Mouse (Mus musculus): Measurements from ENCODE around the gene Tmem270. TPM values are rescaled to one million over a fixed set of nuclear protein-coding genes. Genes with fewer than 3 reads are reported as not detected.
A peak's percentile ranks its signal among the peaks of the same experiment; 100 is the strongest.

The Tmem270 gene
- polyA plus RNA-seq, 1 experiment from 2014 or later = not detected

GRCm38 (mm10) chr5:134933281-134933680, 26.7 kb upstream of the Tmem270 start:
- Histone ChIP-seq H3K4me1 (replicated peaks; ENCODE audit: control insufficient read depth, insufficient read depth, low read length) (no peaks in the 10 kb centered on the region), H3K9me3 (ENCODE audit: control insufficient read depth, low read length) (no peaks in the 10 kb centered on the region), H3K9ac (ENCODE audit: low read length) (no peak overlapping the region), H3K4me3 (ENCODE audit: low read depth, low read length) (no peak overlapping the region), H3K27me3 (ENCODE audit: control insufficient read depth, insufficient read depth, low read length) (no peaks in the 10 kb centered on the region), H3K4me2 (ENCODE audit: low read depth, low read length, severe bottlenecking) (no peak overlapping the region), H3K36me3 (ENCODE audit: control insufficient read depth, insufficient read depth, low read length) (no peaks in the 10 kb centered on the region), H3K27ac (ENCODE audit: low read depth, low read length) (no peak overlapping the region)
- WGBS = 95% methylated on average over 8 of the region's 8 CpGs
- ATAC-seq (replicated peaks; ENCODE audit: low FRiP score) = no peak
- no peak for DNase-seq (ENCODE audit: low spot score)

DNA sequence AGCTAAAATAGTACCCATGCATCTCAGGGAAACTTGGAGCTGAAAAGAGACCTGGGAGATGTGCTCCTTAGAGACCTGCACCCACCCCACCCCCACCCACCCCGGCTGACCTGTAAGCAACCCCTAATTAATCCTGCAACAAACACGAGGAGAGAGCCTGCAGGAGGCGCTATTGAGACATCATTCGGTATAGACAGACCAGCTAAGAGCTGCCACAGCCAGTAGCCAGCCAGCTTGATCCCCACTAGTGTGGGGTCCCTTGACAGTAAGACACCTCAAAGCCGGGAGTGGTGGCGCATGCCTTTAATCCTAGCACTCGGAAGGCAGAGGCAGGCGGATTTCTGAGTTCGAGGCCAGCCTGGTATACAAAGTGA, 26.4 kb upstream of the Tmem270 start:
- Histone ChIP-seq H3K27me3 (ENCODE audit: control insufficient read depth, insufficient read depth, low read length) (no peaks in the 10 kb centered on the region), H3K4me2 (ENCODE audit: low read depth, low read length, severe bottlenecking) (peak overlapping the region; percentile 71), H3K4me1 (replicated peaks; ENCODE audit: control insufficient read depth, insufficient read depth, low read length) (no peaks in the 10 kb centered on the region), H3K4me3 (ENCODE audit: low read depth, low read length) (peak overlapping the region; percentile 48), H3K27ac (ENCODE audit: low read depth, low read length) (no peak overlapping the region), H3K9me3 (ENCODE audit: control insufficient read depth, low read length) (no peaks in the 10 kb centered on the region), H3K9ac (ENCODE audit: low read length) (peak overlapping the region; percentile 50), H3K36me3 (ENCODE audit: control insufficient read depth, insufficient read depth, low read length) (no peaks in the 10 kb centered on the region)
- 53% methylated on average over 9 of the region's 9 CpGs for WGBS
- ATAC-seq (replicated peaks; ENCODE audit: low FRiP score) (peak; percentile 28), DNase-seq (ENCODE audit: low spot score) (peak; percentile 81)

DNA sequence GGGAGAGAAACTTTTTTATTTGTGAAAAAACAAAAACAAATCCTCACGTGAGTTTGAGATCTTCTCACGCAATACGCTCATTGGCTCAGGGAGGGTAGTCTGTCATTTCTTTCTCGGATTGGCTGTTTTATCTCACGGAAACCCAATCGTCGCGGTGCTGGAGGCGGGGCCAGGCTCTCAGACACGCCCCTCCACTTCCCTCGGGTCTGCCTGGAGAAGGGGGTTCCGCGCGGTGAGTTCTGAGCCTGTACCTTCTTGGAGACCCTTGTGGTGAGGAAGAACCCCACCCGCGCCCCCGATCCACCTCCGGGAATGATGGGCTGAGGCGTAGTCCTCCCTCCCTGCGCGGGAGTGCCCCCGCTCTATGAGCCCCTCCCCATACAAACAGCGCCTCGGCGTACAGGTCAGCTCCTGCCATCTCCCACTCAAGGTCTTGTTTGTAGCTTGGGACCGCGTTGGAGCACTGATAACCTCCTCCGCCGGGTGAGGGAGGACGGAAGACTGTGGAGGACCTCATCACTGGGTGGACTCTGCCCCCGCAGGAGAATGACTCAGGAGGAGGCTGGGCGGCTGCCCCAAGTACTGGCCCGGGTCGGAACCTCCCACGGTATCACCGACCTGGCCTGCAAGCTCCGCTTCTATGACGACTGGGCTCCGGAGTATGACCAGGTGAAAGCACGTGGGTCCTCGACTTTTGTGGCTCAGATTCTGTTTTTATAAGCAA, 25.8 kb upstream of the Tmem270 start, which contains the start of gene Mettl27:
Gene Mettl27 (plus strand): TSS at position 190 of the 724 bp plus-strand sequence.
- Histone ChIP-seq H3K9ac (ENCODE audit: low read length) (peak within 1 kb of the TSS; percentile 50), H3K9me3 (ENCODE audit: control insufficient read depth, low read length) (no peaks in the 10 kb centered on the region), H3K27ac (ENCODE audit: low read depth, low read length) (no peak within 1 kb of the TSS), H3K27me3 (ENCODE audit: control insufficient read depth, insufficient read depth, low read length) (no peaks in the 10 kb centered on the region), H3K4me3 (ENCODE audit: low read depth, low read length) (peak within 1 kb of the TSS; percentile 48), H3K36me3 (ENCODE audit: control insufficient read depth, insufficient read depth, low read length) (no peaks in the 10 kb centered on the region), H3K4me1 (replicated peaks; ENCODE audit: control insufficient read depth, insufficient read depth, low read length) (no peaks in the 10 kb centered on the region), H3K4me2 (ENCODE audit: low read depth, low read length, severe bottlenecking) (peak within 1 kb of the TSS; percentile 71)
- under 1% methylated on average over 39 of the region's 41 CpGs for WGBS
- ATAC-seq (replicated peaks; ENCODE audit: low FRiP score) = peak; percentile 95
- peak; percentile 92 for DNase-seq (ENCODE audit: low spot score)

DNA sequence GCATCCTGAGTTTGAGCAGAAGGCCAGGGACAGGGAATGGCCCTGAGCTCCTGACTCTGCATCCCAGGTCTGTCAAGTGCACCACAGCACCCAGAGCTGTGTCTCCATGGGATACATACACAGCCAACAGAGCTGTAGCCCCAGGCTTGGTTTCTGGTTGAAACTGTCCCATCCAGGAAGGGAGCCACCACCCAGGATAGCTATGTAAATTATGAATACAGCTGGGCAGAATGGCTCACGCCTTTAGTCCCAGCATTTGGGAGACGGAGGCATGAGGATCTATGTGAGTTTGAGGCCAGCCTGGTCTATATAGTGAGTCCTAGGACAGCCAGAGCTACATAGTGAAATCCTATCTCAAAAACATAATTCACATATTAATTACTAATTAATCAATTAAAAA, 23.5 kb upstream of the Tmem270 start:
- ATAC-seq (replicated peaks; ENCODE audit: low FRiP score) (no peak), DNase-seq (ENCODE audit: low spot score) (no peak)
- 92% methylated on average over 2 of the region's 2 CpGs for WGBS
- Histone ChIP-seq H3K27ac (ENCODE audit: low read depth, low read length) (no peak overlapping the region), H3K4me3 (ENCODE audit: low read depth, low read length) (no peak overlapping the region), H3K9ac (ENCODE audit: low read length) (no peak overlapping the region), H3K4me2 (ENCODE audit: low read depth, low read length, severe bottlenecking) (no peak overlapping the region), H3K36me3 (ENCODE audit: control insufficient read depth, insufficient read depth, low read length) (no peaks in the 10 kb centered on the region), H3K4me1 (replicated peaks; ENCODE audit: control insufficient read depth, insufficient read depth, low read length) (no peaks in the 10 kb centered on the region), H3K9me3 (ENCODE audit: control insufficient read depth, low read length) (no peaks in the 10 kb centered on the region), H3K27me3 (ENCODE audit: control insufficient read depth, insufficient read depth, low read length) (no peaks in the 10 kb centered on the region)

- WGBS = 86% methylated on average over 4 of the region's 4 CpGs
- DNase-seq (ENCODE audit: low spot score) (no peak), ATAC-seq (replicated peaks; ENCODE audit: low FRiP score) (no peak)
- Histone ChIP-seq H3K4me1 (replicated peaks; ENCODE audit: control insufficient read depth, insufficient read depth, low read length) (no peaks in the 10 kb centered on the region), H3K27me3 (ENCODE audit: control insufficient read depth, insufficient read depth, low read length) (no peaks in the 10 kb centered on the region), H3K9me3 (ENCODE audit: control insufficient read depth, low read length) (no peaks in the 10 kb centered on the region), H3K27ac (ENCODE audit: low read depth, low read length) (no peak overlapping the region), H3K4me2 (ENCODE audit: low read depth, low read length, severe bottlenecking) (no peak overlapping the region), H3K4me3 (ENCODE audit: low read depth, low read length) (no peak overlapping the region), H3K36me3 (ENCODE audit: control insufficient read depth, insufficient read depth, low read length) (no peaks in the 10 kb centered on the region), H3K9ac (ENCODE audit: low read length) (no peak overlapping the region)
Measured at GRCm38 (mm10) chr5:134926726-134927125, 20.2 kb upstream of the Tmem270 start.

DNA sequence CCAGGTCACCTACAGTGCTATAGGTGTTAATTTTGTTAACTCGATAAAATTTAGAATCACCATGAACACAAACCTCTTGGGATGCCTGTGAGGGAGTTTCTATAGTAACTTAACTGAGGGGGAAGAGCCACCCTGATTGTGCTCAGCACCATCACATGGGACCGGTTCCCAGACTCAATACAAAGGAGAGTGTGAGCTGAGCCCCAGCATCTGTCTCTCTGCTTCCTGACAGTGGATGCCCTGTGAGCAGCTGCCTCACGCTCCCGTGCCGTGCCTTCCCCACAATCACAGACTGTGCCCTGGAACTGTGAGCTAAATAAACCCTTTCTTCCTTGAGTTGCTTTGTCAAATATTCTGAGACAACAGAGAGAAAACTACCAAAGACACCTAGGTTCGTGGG, 16.6 kb upstream of the Tmem270 start:
- Histone ChIP-seq H3K9ac (ENCODE audit: low read length) (no peak overlapping the region), H3K36me3 (ENCODE audit: control insufficient read depth, insufficient read depth, low read length) (no peaks in the 10 kb centered on the region), H3K4me2 (ENCODE audit: low read depth, low read length, severe bottlenecking) (no peak overlapping the region), H3K4me1 (replicated peaks; ENCODE audit: control insufficient read depth, insufficient read depth, low read length) (no peaks in the 10 kb centered on the region), H3K27me3 (ENCODE audit: control insufficient read depth, insufficient read depth, low read length) (no peaks in the 10 kb centered on the region), H3K9me3 (ENCODE audit: control insufficient read depth, low read length) (no peaks in the 10 kb centered on the region), H3K4me3 (ENCODE audit: low read depth, low read length) (no peak overlapping the region), H3K27ac (ENCODE audit: low read depth, low read length) (no peak overlapping the region)
- DNase-seq (ENCODE audit: low spot score) (no peak), ATAC-seq (replicated peaks; ENCODE audit: low FRiP score) (no peak)
- 78% methylated on average over 6 of the region's 6 CpGs for WGBS

GRCm38 (mm10) chr5:134921106-134921505, 14.6 kb upstream of the Tmem270 start:
- no peaks in the 10 kb centered on the region for H3K4me1 ChIP-seq (replicated peaks; ENCODE audit: control insufficient read depth, insufficient read depth, low read length)
- H3K4me3 ChIP-seq (ENCODE audit: low read depth, low read length) = no peak overlapping the region
- H3K36me3 ChIP-seq (ENCODE audit: control insufficient read depth, insufficient read depth, low read length) = no peaks in the 10 kb centered on the region
- 92% methylated on average over 8 of the region's 8 CpGs for WGBS
- no peak overlapping the region for H3K27ac ChIP-seq (ENCODE audit: low read depth, low read length)
- no peak for DNase-seq (ENCODE audit: low spot score)
- no peak overlapping the region for H3K9ac ChIP-seq (ENCODE audit: low read length)
- ATAC-seq (replicated peaks; ENCODE audit: low FRiP score) = no peak
- no peaks in the 10 kb centered on the region for H3K9me3 ChIP-seq (ENCODE audit: control insufficient read depth, low read length)
- no peaks in the 10 kb centered on the region for H3K27me3 ChIP-seq (ENCODE audit: control insufficient read depth, insufficient read depth, low read length)
- no peak overlapping the region for H3K4me2 ChIP-seq (ENCODE audit: low read depth, low read length, severe bottlenecking)

- Histone ChIP-seq H3K4me3 (ENCODE audit: low read depth, low read length) (no peak overlapping the region), H3K4me2 (ENCODE audit: low read depth, low read length, severe bottlenecking) (no peak overlapping the region), H3K4me1 (replicated peaks; ENCODE audit: control insufficient read depth, insufficient read depth, low read length) (no peaks in the 10 kb centered on the region), H3K27me3 (ENCODE audit: control insufficient read depth, insufficient read depth, low read length) (no peaks in the 10 kb centered on the region), H3K9ac (ENCODE audit: low read length) (no peak overlapping the region), H3K36me3 (ENCODE audit: control insufficient read depth, insufficient read depth, low read length) (no peaks in the 10 kb centered on the region), H3K9me3 (ENCODE audit: control insufficient read depth, low read length) (no peaks in the 10 kb centered on the region), H3K27ac (ENCODE audit: low read depth, low read length) (no peak overlapping the region)
- ATAC-seq (replicated peaks; ENCODE audit: low FRiP score) (no peak), DNase-seq (ENCODE audit: low spot score) (no peak)
- WGBS = 77% methylated on average over 6 of the region's 6 CpGs
Measured at GRCm38 (mm10) chr5:134920106-134920687, 13.7 kb upstream of the Tmem270 start.

DNA sequence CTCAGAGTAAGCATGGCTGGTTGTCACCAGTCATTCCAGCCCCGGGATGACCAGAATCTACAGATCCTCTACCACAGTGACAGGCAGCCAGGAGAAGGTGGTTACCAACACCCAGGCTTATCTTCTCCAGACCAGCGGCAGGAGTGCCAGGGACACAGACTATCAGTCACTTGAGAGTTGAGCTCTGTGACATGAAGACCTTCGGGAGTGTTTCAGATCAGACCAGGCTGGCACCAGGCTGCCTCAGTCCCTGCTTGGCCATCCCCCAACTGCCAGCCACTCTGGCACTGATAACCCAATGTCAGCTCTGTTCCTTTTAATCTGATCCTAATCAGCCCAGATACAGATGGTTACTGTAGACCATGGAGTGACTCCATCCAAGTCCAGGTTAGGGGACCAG, 12.6 kb upstream of the Tmem270 start:
- Histone ChIP-seq H3K36me3 (ENCODE audit: control insufficient read depth, insufficient read depth, low read length) (no peaks in the 10 kb centered on the region), H3K4me2 (ENCODE audit: low read depth, low read length, severe bottlenecking) (no peak overlapping the region), H3K9me3 (ENCODE audit: control insufficient read depth, low read length) (no peaks in the 10 kb centered on the region), H3K27ac (ENCODE audit: low read depth, low read length) (no peak overlapping the region), H3K27me3 (ENCODE audit: control insufficient read depth, insufficient read depth, low read length) (no peaks in the 10 kb centered on the region), H3K4me3 (ENCODE audit: low read depth, low read length) (no peak overlapping the region), H3K9ac (ENCODE audit: low read length) (no peak overlapping the region), H3K4me1 (replicated peaks; ENCODE audit: control insufficient read depth, insufficient read depth, low read length) (no peaks in the 10 kb centered on the region)
- DNase-seq (ENCODE audit: low spot score) (no peak), ATAC-seq (replicated peaks; ENCODE audit: low FRiP score) (no peak)
- WGBS = 93% methylated on average over 3 of the region's 3 CpGs

All from forebrain, embryonic 11.5 days (tissue).